Mouse (Mus musculus): ENCODE measurements around the gene Dnajc3. TPM values are rescaled to one million over a fixed set of nuclear protein-coding genes. Genes with fewer than 3 reads are reported as not detected.

Dnajc3 gene
- polyA plus RNA-seq, 1 experiment from 2014 or later, result 49.5 TPM

GRCm38 (mm10) chr14:118911521-118911920 is 26.3 kb upstream of the Dnajc3 start:
- H3K4me3 ChIP-seq (ENCODE audit: low read depth, low read length), result no peak overlapping the region
- H3K4me2 ChIP-seq (replicated peaks; ENCODE audit: low read depth), result no peak overlapping the region
- H3K4me1 ChIP-seq (replicated peaks; ENCODE audit: control insufficient read depth, insufficient read depth), result no peaks in the 10 kb centered on the region
- no peak for ATAC-seq (ENCODE audit: low FRiP score, low TSS enrichment)
- TF ChIP-seq CTCF (IDR thresholded peaks at IDR 0.05; ENCODE audit: low read depth), result no peak
- TF ChIP-seq EP300 (optimal IDR thresholded peaks at IDR 0.05), result no peak
- no peak overlapping the region for H3K9ac ChIP-seq (ENCODE audit: low read length)
- no peak overlapping the region for H3K27ac ChIP-seq (replicated peaks)
- no peaks in the 10 kb centered on the region for H3K27me3 ChIP-seq (ENCODE audit: control insufficient read depth, insufficient read depth, low read length)
- WGBS, result 86% methylated on average over 6 of the region's 6 CpGs
- no peaks in the 10 kb centered on the region for H3K36me3 ChIP-seq (ENCODE audit: control insufficient read depth, insufficient read depth, low read length)
- no peaks in the 10 kb centered on the region for H3K9me3 ChIP-seq (ENCODE audit: control insufficient read depth, low read length)
- no peak for DNase-seq (ENCODE audit: low spot score)

DNA sequence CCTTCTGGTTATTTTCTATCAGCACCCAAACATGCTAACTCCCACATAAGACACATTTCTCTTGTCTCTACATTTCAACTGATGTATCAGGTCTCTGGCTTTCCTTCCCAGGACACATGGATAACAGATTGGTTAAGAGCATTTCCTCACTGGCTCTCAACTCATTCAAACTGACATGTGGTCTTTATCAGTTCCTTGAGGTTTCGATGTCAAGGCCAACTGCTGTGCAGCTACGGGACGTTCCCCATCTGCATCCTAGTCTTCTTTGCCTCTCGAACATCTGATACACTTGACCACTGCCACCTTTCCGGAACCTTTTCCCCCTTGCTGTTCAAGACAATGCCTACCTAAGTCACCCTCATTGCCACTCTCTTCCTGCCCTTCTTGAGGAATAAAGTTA is 24.1 kb upstream of the Dnajc3 start:
- DNase-seq (ENCODE audit: low spot score), result no peak
- Histone ChIP-seq H3K9me3 (ENCODE audit: control insufficient read depth, low read length) (no peaks in the 10 kb centered on the region), H3K9ac (ENCODE audit: low read length) (no peak overlapping the region), H3K36me3 (ENCODE audit: control insufficient read depth, insufficient read depth, low read length) (no peaks in the 10 kb centered on the region), H3K4me3 (ENCODE audit: low read depth, low read length) (no peak overlapping the region), H3K27me3 (ENCODE audit: control insufficient read depth, insufficient read depth, low read length) (no peaks in the 10 kb centered on the region), H3K4me2 (replicated peaks; ENCODE audit: low read depth) (no peak overlapping the region), H3K4me1 (replicated peaks; ENCODE audit: control insufficient read depth, insufficient read depth) (no peaks in the 10 kb centered on the region), H3K27ac (replicated peaks) (no peak overlapping the region)
- ATAC-seq (ENCODE audit: low FRiP score, low TSS enrichment), result no peak
- TF ChIP-seq CTCF (IDR thresholded peaks at IDR 0.05; ENCODE audit: low read depth), result no peak
- no peak for TF ChIP-seq EP300 (optimal IDR thresholded peaks at IDR 0.05)
- WGBS, result 74% methylated on average over 5 of the region's 5 CpGs

- WGBS, result 64% methylated on average over 8 of the region's 8 CpGs
- no peak overlapping the region for H3K9ac ChIP-seq (ENCODE audit: low read length)
- no peaks in the 10 kb centered on the region for H3K36me3 ChIP-seq (ENCODE audit: control insufficient read depth, insufficient read depth, low read length)
- ATAC-seq (ENCODE audit: low FRiP score, low TSS enrichment) (no peak; the same call in 1 of the 2 replicates), DNase-seq (ENCODE audit: low spot score) (peak; percentile 30)
- H3K4me1 ChIP-seq (replicated peaks; ENCODE audit: control insufficient read depth, insufficient read depth), result peaks cover 6% of the 10 kb centered on the region
- H3K4me2 ChIP-seq (replicated peaks; ENCODE audit: low read depth), result no peak overlapping the region
- H3K27me3 ChIP-seq (ENCODE audit: control insufficient read depth, insufficient read depth, low read length), result no peaks in the 10 kb centered on the region
- H3K9me3 ChIP-seq (ENCODE audit: control insufficient read depth, low read length), result no peaks in the 10 kb centered on the region
- TF ChIP-seq EP300 (optimal IDR thresholded peaks at IDR 0.05) (no peak), CTCF (IDR thresholded peaks at IDR 0.05; ENCODE audit: low read depth) (peak; percentile 76)
- no peak overlapping the region for H3K4me3 ChIP-seq (ENCODE audit: low read depth, low read length)
- no peak overlapping the region for H3K27ac ChIP-seq (replicated peaks)
Measured at GRCm38 (mm10) chr14:118919025-118919424, 18.8 kb upstream of the Dnajc3 start.

GRCm38 (mm10) chr14:118920654-118921053 is 17.1 kb upstream of the Dnajc3 start:
- DNase-seq (ENCODE audit: low spot score) (no peak), ATAC-seq (ENCODE audit: low FRiP score, low TSS enrichment) (peak; percentile 11; the same call in 1 of the 2 replicates)
- peaks cover 6% of the 10 kb centered on the region for H3K4me1 ChIP-seq (replicated peaks; ENCODE audit: control insufficient read depth, insufficient read depth)
- no peak overlapping the region for H3K4me3 ChIP-seq (ENCODE audit: low read depth, low read length)
- WGBS, result 48% methylated on average over 7 of the region's 7 CpGs
- no peak overlapping the region for H3K4me2 ChIP-seq (replicated peaks; ENCODE audit: low read depth)
- no peaks in the 10 kb centered on the region for H3K9me3 ChIP-seq (ENCODE audit: control insufficient read depth, low read length)
- H3K27ac ChIP-seq (replicated peaks), result no peak overlapping the region
- H3K9ac ChIP-seq (ENCODE audit: low read length), result no peak overlapping the region
- H3K36me3 ChIP-seq (ENCODE audit: control insufficient read depth, insufficient read depth, low read length), result no peaks in the 10 kb centered on the region
- H3K27me3 ChIP-seq (ENCODE audit: control insufficient read depth, insufficient read depth, low read length), result no peaks in the 10 kb centered on the region
- TF ChIP-seq CTCF (IDR thresholded peaks at IDR 0.05; ENCODE audit: low read depth), result peak; percentile 39
- TF ChIP-seq EP300 (optimal IDR thresholded peaks at IDR 0.05), result no peak

- H3K9me3 ChIP-seq (ENCODE audit: control insufficient read depth, low read length), result no peaks in the 10 kb centered on the region
- TF ChIP-seq CTCF (IDR thresholded peaks at IDR 0.05; ENCODE audit: low read depth) (no peak), EP300 (optimal IDR thresholded peaks at IDR 0.05) (no peak)
- peak; percentile 27 for DNase-seq (ENCODE audit: low spot score)
- H3K9ac ChIP-seq (ENCODE audit: low read length), result peak overlapping the region; percentile 45
- H3K27me3 ChIP-seq (ENCODE audit: control insufficient read depth, insufficient read depth, low read length), result no peaks in the 10 kb centered on the region
- no peaks in the 10 kb centered on the region for H3K36me3 ChIP-seq (ENCODE audit: control insufficient read depth, insufficient read depth, low read length)
- 41% methylated on average over 22 of the region's 22 CpGs for WGBS
- H3K4me2 ChIP-seq (replicated peaks; ENCODE audit: low read depth), result peak overlapping the region; percentile 80
- H3K27ac ChIP-seq (replicated peaks), result no peak overlapping the region
- no peak for ATAC-seq (ENCODE audit: low FRiP score, low TSS enrichment)
- peak overlapping the region; percentile 41 for H3K4me3 ChIP-seq (ENCODE audit: low read depth, low read length)
- peaks cover 6% of the 10 kb centered on the region for H3K4me1 ChIP-seq (replicated peaks; ENCODE audit: control insufficient read depth, insufficient read depth)
Measured at GRCm38 (mm10) chr14:118922251-118922650, 15.5 kb upstream of the Dnajc3 start.

DNA sequence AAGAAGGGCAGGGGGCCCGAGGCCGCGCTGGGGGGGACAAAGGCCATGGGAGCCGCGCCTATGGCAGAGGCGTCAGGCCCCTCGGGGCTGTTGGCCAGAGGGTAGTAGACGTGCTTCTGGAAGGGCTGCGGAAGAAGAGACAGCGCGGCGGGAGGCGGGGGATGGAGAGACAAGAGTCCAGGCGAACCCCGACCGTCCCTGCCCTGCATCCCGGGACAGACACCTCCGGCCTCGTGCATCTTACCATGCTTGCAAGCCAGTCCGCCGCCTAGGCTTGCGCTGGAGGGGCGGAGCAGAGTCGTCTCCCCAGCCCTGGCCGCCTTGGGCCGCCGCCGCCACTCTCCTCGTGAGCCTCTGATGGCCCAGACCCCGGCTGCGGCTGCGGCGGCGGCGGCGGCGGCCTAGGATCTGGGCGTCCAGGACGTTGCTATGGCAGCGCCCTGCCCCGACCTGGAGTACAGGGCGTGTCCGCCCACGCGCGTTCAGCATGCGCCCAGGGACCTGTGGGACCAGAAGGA is 15.1 kb upstream of the Dnajc3 start:
- Histone ChIP-seq H3K4me3 (ENCODE audit: low read depth, low read length) (peak overlapping the region; percentile 41), H3K27me3 (ENCODE audit: control insufficient read depth, insufficient read depth, low read length) (no peaks in the 10 kb centered on the region), H3K4me2 (replicated peaks; ENCODE audit: low read depth) (peak overlapping the region; percentile 80), H3K9me3 (ENCODE audit: control insufficient read depth, low read length) (no peaks in the 10 kb centered on the region), H3K36me3 (ENCODE audit: control insufficient read depth, insufficient read depth, low read length) (no peaks in the 10 kb centered on the region), H3K27ac (replicated peaks) (no peak overlapping the region), H3K4me1 (replicated peaks; ENCODE audit: control insufficient read depth, insufficient read depth) (peaks cover 6% of the 10 kb centered on the region), H3K9ac (ENCODE audit: low read length) (peak overlapping the region; percentile 45)
- WGBS, result 5% methylated on average over 42 of the region's 47 CpGs
- ATAC-seq (ENCODE audit: low FRiP score, low TSS enrichment) (peak; percentile 59), DNase-seq (ENCODE audit: low spot score) (peak; percentile 73)
- TF ChIP-seq EP300 (optimal IDR thresholded peaks at IDR 0.05), result no peak
- TF ChIP-seq CTCF (IDR thresholded peaks at IDR 0.05; ENCODE audit: low read depth), result no peak

Measured in stomach, postnatal 0 days (tissue).